Mouse (Mus musculus) adrenal gland (tissue): ENCODE measurements at regions not wholly inside any gene's neighbourhood (a gene's known extent, or its start where the extent isn't known, plus 50 kb on each side); places are given as distances from the start of the nearest gene placed in this dataset.
"Not testable (repeated sequence)": the region's sequence is repeated elsewhere in the genome, so short reads cannot be mapped to it uniquely, and the experiment has no call there.

Experiments used
- intact Hi-C: fragments of 180-260 bp; cut with DNase I; formaldehyde crosslinking; loops from one replicate; pipeline ENCODE4 v1.15.1; 2025

GRCm38 (mm10) chr15:43782126-43782632, 3648.0 kb downstream of the 9330182O14Rik start:
- intact Hi-C loops, result not testable (repeated sequence)

GRCm38 (mm10) chr15:43784171-43784570, 3650.0 kb downstream of the 9330182O14Rik start:
- intact Hi-C loops, result no loop called here

GRCm38 (mm10) chr15:43803342-43803741, 3669.2 kb downstream of the 9330182O14Rik start:
- intact Hi-C loops, result no loop called here
